Mouse (Mus musculus): Measurements from ENCODE around the gene Mthfd2. TPM values are rescaled to one million over a fixed set of nuclear protein-coding genes. Genes with fewer than 3 reads are reported as not detected.

Mthfd2 gene
- polyA plus RNA-seq, 1 experiment from 2014 or later = 48.1 TPM

- peak overlapping the region; percentile 80 for H3K4me3 ChIP-seq (ENCODE audit: low read depth, low read length)
- peak overlapping the region; percentile 80 for H3K9ac ChIP-seq (ENCODE audit: low read length)
- ATAC-seq (replicated peaks; ENCODE audit: low FRiP score) (peak; percentile 99), DNase-seq (ENCODE audit: low spot score) (peak; percentile 94)
- H3K4me1 ChIP-seq (replicated peaks; ENCODE audit: control insufficient read depth, insufficient read depth, low read length) = peaks cover 8% of the 10 kb centered on the region
- H3K36me3 ChIP-seq (ENCODE audit: control insufficient read depth, insufficient read depth, low read length) = no peaks in the 10 kb centered on the region
- under 1% methylated on average over 52 of the region's 52 CpGs for WGBS
- H3K4me2 ChIP-seq (ENCODE audit: low read depth, low read length, severe bottlenecking) = peak overlapping the region; percentile 72
- peak overlapping the region; percentile 57; the same call in 1 of the 2 replicates for H3K27ac ChIP-seq (ENCODE audit: low read depth, low read length)
- H3K9me3 ChIP-seq (ENCODE audit: control insufficient read depth, low read length) = no peaks in the 10 kb centered on the region
- H3K27me3 ChIP-seq (ENCODE audit: control insufficient read depth, insufficient read depth, low read length) = no peaks in the 10 kb centered on the region
Observed at GRCm38 (mm10) chr6:83317108-83317741, 8.5 kb downstream of the Mthfd2 start.

GRCm38 (mm10) chr6:83316022-83316421 is 9.7 kb downstream of the Mthfd2 start:
- Histone ChIP-seq H3K4me1 (replicated peaks; ENCODE audit: control insufficient read depth, insufficient read depth, low read length) (peaks cover 8% of the 10 kb centered on the region), H3K4me3 (ENCODE audit: low read depth, low read length) (peak overlapping the region; percentile 80), H3K36me3 (ENCODE audit: control insufficient read depth, insufficient read depth, low read length) (no peaks in the 10 kb centered on the region; the same call in 1 of the 2 replicates), H3K4me2 (ENCODE audit: low read depth, low read length, severe bottlenecking) (peak overlapping the region; percentile 72), H3K9me3 (ENCODE audit: control insufficient read depth, low read length) (no peaks in the 10 kb centered on the region), H3K27ac (ENCODE audit: low read depth, low read length) (no peak overlapping the region), H3K27me3 (ENCODE audit: control insufficient read depth, insufficient read depth, low read length) (no peaks in the 10 kb centered on the region), H3K9ac (ENCODE audit: low read length) (peak overlapping the region; percentile 80)
- 14% methylated on average over 10 of the region's 10 CpGs for WGBS
- DNase-seq (ENCODE audit: low spot score) (peak; percentile 66), ATAC-seq (replicated peaks; ENCODE audit: low FRiP score) (no peak)

GRCm38 (mm10) chr6:83315293-83315692 is 10.4 kb downstream of the Mthfd2 start:
- DNase-seq (ENCODE audit: low spot score) = no peak
- Histone ChIP-seq H3K4me2 (ENCODE audit: low read depth, low read length, severe bottlenecking) (peak overlapping the region; percentile 72; the same call in 1 of the 2 replicates), H3K27ac (ENCODE audit: low read depth, low read length) (no peak overlapping the region), H3K4me3 (ENCODE audit: low read depth, low read length) (no peak overlapping the region), H3K27me3 (ENCODE audit: control insufficient read depth, insufficient read depth, low read length) (no peaks in the 10 kb centered on the region), H3K4me1 (replicated peaks; ENCODE audit: control insufficient read depth, insufficient read depth, low read length) (peaks cover 8% of the 10 kb centered on the region), H3K36me3 (ENCODE audit: control insufficient read depth, insufficient read depth, low read length) (no peaks in the 10 kb centered on the region; the same call in 1 of the 2 replicates), H3K9me3 (ENCODE audit: control insufficient read depth, low read length) (no peaks in the 10 kb centered on the region), H3K9ac (ENCODE audit: low read length) (no peak overlapping the region; the same call in 1 of the 2 replicates)
- no peak for ATAC-seq (replicated peaks; ENCODE audit: low FRiP score)

GRCm38 (mm10) chr6:83312514-83312913 is 13.2 kb downstream of the Mthfd2 start:
- Histone ChIP-seq H3K4me3 (ENCODE audit: low read depth, low read length) (no peak overlapping the region), H3K9me3 (ENCODE audit: control insufficient read depth, low read length) (no peaks in the 10 kb centered on the region), H3K9ac (ENCODE audit: low read length) (no peak overlapping the region), H3K27me3 (ENCODE audit: control insufficient read depth, insufficient read depth, low read length) (no peaks in the 10 kb centered on the region), H3K27ac (ENCODE audit: low read depth, low read length) (no peak overlapping the region), H3K36me3 (ENCODE audit: control insufficient read depth, insufficient read depth, low read length) (no peaks in the 10 kb centered on the region; the same call in 1 of the 2 replicates), H3K4me2 (ENCODE audit: low read depth, low read length, severe bottlenecking) (no peak overlapping the region), H3K4me1 (replicated peaks; ENCODE audit: control insufficient read depth, insufficient read depth, low read length) (peaks cover 8% of the 10 kb centered on the region)
- ATAC-seq (replicated peaks; ENCODE audit: low FRiP score) (no peak), DNase-seq (ENCODE audit: low spot score) (no peak)
- 95% methylated on average over 8 of the region's 8 CpGs for WGBS

GRCm38 (mm10) chr6:83312021-83312420 is 13.7 kb downstream of the Mthfd2 start:
- H3K9me3 ChIP-seq (ENCODE audit: control insufficient read depth, low read length) = no peaks in the 10 kb centered on the region
- H3K4me2 ChIP-seq (ENCODE audit: low read depth, low read length, severe bottlenecking) = no peak overlapping the region
- no peaks in the 10 kb centered on the region; the same call in 1 of the 2 replicates for H3K36me3 ChIP-seq (ENCODE audit: control insufficient read depth, insufficient read depth, low read length)
- DNase-seq (ENCODE audit: low spot score) (no peak), ATAC-seq (replicated peaks; ENCODE audit: low FRiP score) (no peak)
- no peak overlapping the region for H3K9ac ChIP-seq (ENCODE audit: low read length)
- no peak overlapping the region for H3K27ac ChIP-seq (ENCODE audit: low read depth, low read length)
- H3K27me3 ChIP-seq (ENCODE audit: control insufficient read depth, insufficient read depth, low read length) = no peaks in the 10 kb centered on the region
- H3K4me3 ChIP-seq (ENCODE audit: low read depth, low read length) = no peak overlapping the region
- 95% methylated on average over 7 of the region's 7 CpGs for WGBS
- H3K4me1 ChIP-seq (replicated peaks; ENCODE audit: control insufficient read depth, insufficient read depth, low read length) = peaks cover 8% of the 10 kb centered on the region

GRCm38 (mm10) chr6:83311206-83311605 is 14.5 kb downstream of the Mthfd2 start:
- Histone ChIP-seq H3K9ac (ENCODE audit: low read length) (no peak overlapping the region), H3K27ac (ENCODE audit: low read depth, low read length) (no peak overlapping the region), H3K9me3 (ENCODE audit: control insufficient read depth, low read length) (no peaks in the 10 kb centered on the region), H3K4me1 (replicated peaks; ENCODE audit: control insufficient read depth, insufficient read depth, low read length) (peaks cover 6% of the 10 kb centered on the region), H3K4me2 (ENCODE audit: low read depth, low read length, severe bottlenecking) (no peak overlapping the region), H3K27me3 (ENCODE audit: control insufficient read depth, insufficient read depth, low read length) (no peaks in the 10 kb centered on the region), H3K4me3 (ENCODE audit: low read depth, low read length) (no peak overlapping the region), H3K36me3 (ENCODE audit: control insufficient read depth, insufficient read depth, low read length) (no peaks in the 10 kb centered on the region; the same call in 1 of the 2 replicates)
- ATAC-seq (replicated peaks; ENCODE audit: low FRiP score) (no peak), DNase-seq (ENCODE audit: low spot score) (no peak)
- 95% methylated on average over 11 of the region's 11 CpGs for WGBS

GRCm38 (mm10) chr6:83309017-83309416 is 16.7 kb downstream of the Mthfd2 start:
- Histone ChIP-seq H3K27ac (ENCODE audit: low read depth, low read length) (no peak overlapping the region), H3K4me1 (replicated peaks; ENCODE audit: control insufficient read depth, insufficient read depth, low read length) (no peaks in the 10 kb centered on the region), H3K4me3 (ENCODE audit: low read depth, low read length) (no peak overlapping the region), H3K27me3 (ENCODE audit: control insufficient read depth, insufficient read depth, low read length) (no peaks in the 10 kb centered on the region), H3K9ac (ENCODE audit: low read length) (no peak overlapping the region), H3K4me2 (ENCODE audit: low read depth, low read length, severe bottlenecking) (no peak overlapping the region), H3K9me3 (ENCODE audit: control insufficient read depth, low read length) (no peaks in the 10 kb centered on the region), H3K36me3 (ENCODE audit: control insufficient read depth, insufficient read depth, low read length) (no peaks in the 10 kb centered on the region; the same call in 1 of the 2 replicates)
- ATAC-seq (replicated peaks; ENCODE audit: low FRiP score) (no peak), DNase-seq (ENCODE audit: low spot score) (no peak)
- WGBS = 95% methylated on average over 7 of the region's 7 CpGs

- 84% methylated on average over 5 of the region's 5 CpGs for WGBS
Observed at GRCm38 (mm10) chr6:83302264-83302663, 23.4 kb downstream of the Mthfd2 start.

GRCm38 (mm10) chr6:83301294-83301693 is 24.4 kb downstream of the Mthfd2 start:
- H3K36me3 ChIP-seq (ENCODE audit: control insufficient read depth, insufficient read depth, low read length) = no peaks in the 10 kb centered on the region
- no peak overlapping the region for H3K9ac ChIP-seq (ENCODE audit: low read length)
- no peaks in the 10 kb centered on the region for H3K27me3 ChIP-seq (ENCODE audit: control insufficient read depth, insufficient read depth, low read length)
- H3K27ac ChIP-seq (ENCODE audit: low read depth, low read length) = no peak overlapping the region
- DNase-seq (ENCODE audit: low spot score) = no peak
- H3K4me3 ChIP-seq (ENCODE audit: low read depth, low read length) = no peak overlapping the region
- no peak for ATAC-seq (replicated peaks; ENCODE audit: low FRiP score)
- no peak overlapping the region for H3K4me2 ChIP-seq (ENCODE audit: low read depth, low read length, severe bottlenecking)
- 85% methylated on average over 2 of the region's 2 CpGs for WGBS
- H3K4me1 ChIP-seq (replicated peaks; ENCODE audit: control insufficient read depth, insufficient read depth, low read length) = no peaks in the 10 kb centered on the region
- H3K9me3 ChIP-seq (ENCODE audit: control insufficient read depth, low read length) = no peaks in the 10 kb centered on the region

More at GRCm38 (mm10) chr6:83302264-83302663, 23.4 kb downstream of the Mthfd2 start:
- no peak for DNase-seq (ENCODE audit: low spot score)
- no peak overlapping the region for H3K9ac ChIP-seq (ENCODE audit: low read length)
- ATAC-seq (replicated peaks; ENCODE audit: low FRiP score) = no peak
- H3K27me3 ChIP-seq (ENCODE audit: control insufficient read depth, insufficient read depth, low read length) = no peaks in the 10 kb centered on the region
- no peaks in the 10 kb centered on the region for H3K4me1 ChIP-seq (replicated peaks; ENCODE audit: control insufficient read depth, insufficient read depth, low read length)
- H3K27ac ChIP-seq (ENCODE audit: low read depth, low read length) = no peak overlapping the region
- H3K4me2 ChIP-seq (ENCODE audit: low read depth, low read length, severe bottlenecking) = no peak overlapping the region
- H3K36me3 ChIP-seq (ENCODE audit: control insufficient read depth, insufficient read depth, low read length) = no peaks in the 10 kb centered on the region; the same call in 1 of the 2 replicates
- H3K4me3 ChIP-seq (ENCODE audit: low read depth, low read length) = no peak overlapping the region
- no peaks in the 10 kb centered on the region for H3K9me3 ChIP-seq (ENCODE audit: control insufficient read depth, low read length)
